Mouse (Mus musculus) embryonic facial prominence, embryonic 13.5 days (tissue): Measurements from ENCODE around the gene Ccnb1ip1. TPM values are rescaled to one million over a fixed set of nuclear protein-coding genes. Genes with fewer than 3 reads are reported as not detected.

Source experiments
- ATAC-seq: fragments of 200-750 bp; cut with Nextera tagmentation; 2 replicates; pipeline ENCODE4 v1.8.0; 2017; ENCODE audit warnings: low read depth; ENCODE audit not compliant: insufficient number of reproducible peaks, insufficient read depth, low FRiP score, low TSS enrichment
- H3K27ac ChIP-seq: fragments of 300-500 bp; sonication (generic); 2 replicates; pipeline ENCODE4 v1.5.1; 2015; ENCODE audit warnings: moderate library complexity, mild to moderate bottlenecking, inconsistent platforms
- H3K27me3 ChIP-seq: fragments of 300-500 bp; sonication (generic); 2 replicates; pipeline ENCODE4 v1.6.1; 2015; ENCODE audit warnings: mild to moderate bottlenecking, inconsistent platforms
- H3K36me3 ChIP-seq: fragments of 300-500 bp; sonication (generic); 2 replicates; pipeline ENCODE4 v1.6.1; 2015; ENCODE audit warnings: mild to moderate bottlenecking, inconsistent platforms
- H3K4me1 ChIP-seq: fragments of 300-500 bp; sonication (generic); 2 replicates; pipeline ENCODE4 v1.6.1; 2015; ENCODE audit warnings: inconsistent platforms
- H3K4me2 ChIP-seq: fragments of 300-500 bp; sonication (generic); 2 replicates; pipeline ENCODE4 v1.6.1; 2015; ENCODE audit warnings: moderate library complexity, mild to moderate bottlenecking, inconsistent platforms
- H3K4me3 ChIP-seq: fragments of 300-500 bp; sonication (generic); 2 replicates; pipeline ENCODE4 v1.5.1; 2015; ENCODE audit warnings: mild to moderate bottlenecking, inconsistent platforms
- H3K9ac ChIP-seq: fragments of 300-500 bp; sonication (generic); 2 replicates; pipeline ENCODE4 v1.6.1; 2015; ENCODE audit warnings: mild to moderate bottlenecking, inconsistent platforms
- H3K9me3 ChIP-seq: fragments of 300-500 bp; sonication (generic); 2 replicates; pipeline ENCODE4 v1.6.1; 2016; ENCODE audit warnings: inconsistent platforms
- WGBS: fragments of 180-500 bp; shearing (Covaris S2); methylation state at CpG from one replicate; pipeline ENCODE4 v1.1.7; 2015; ENCODE audit warnings: mixed read lengths; 5-methylcytosine and 5-hydroxymethylcytosine counted together
- polyA plus RNA-seq: library from polyadenylated mRNA; unstranded; fragments of >200 nt; fragmentation: Nextera tagmentation; extraction: Ambion mirVana; gene quantifications from 2 replicates; pipeline ENCODE4 v1.2.1, GENCODE M21; 2015

The Ccnb1ip1 gene
- polyA plus RNA-seq, 1 experiment from 2014 or later: not detected

GRCm38 (mm10) chr14:50771342-50771741, 36.2 kb downstream of the Ccnb1ip1 start:
- peaks cover 86% of the 10 kb centered on the region for H3K36me3 ChIP-seq

DNA sequence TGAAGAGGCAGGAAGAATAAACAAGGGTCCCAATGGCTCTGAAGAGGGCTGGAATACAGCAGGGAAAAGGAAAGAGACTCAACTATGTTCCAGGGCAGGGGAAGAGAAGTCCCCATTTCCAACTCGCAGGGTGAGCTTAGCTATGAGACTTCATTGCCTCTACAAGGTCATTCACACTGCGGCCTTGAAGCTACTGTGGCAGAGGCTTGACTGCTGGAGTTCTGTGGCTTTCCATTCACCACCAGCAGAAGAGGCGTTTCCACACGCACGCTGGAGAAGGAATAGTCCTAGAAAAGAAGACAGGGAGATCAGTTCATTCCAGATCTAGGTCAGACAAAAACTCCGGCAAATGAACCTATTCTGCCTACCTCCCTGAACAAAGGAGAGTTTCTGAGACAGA, 41.8 kb downstream of the Ccnb1ip1 start:
- peaks cover 64% of the 10 kb centered on the region for H3K36me3 ChIP-seq
- H3K27me3 ChIP-seq: no peaks in the 10 kb centered on the region
- H3K9ac ChIP-seq: no peak overlapping the region
- ATAC-seq: no peak
- H3K4me1 ChIP-seq: no peaks in the 10 kb centered on the region
- H3K4me3 ChIP-seq: no peak overlapping the region
- no peak overlapping the region for H3K27ac ChIP-seq
- no peak overlapping the region for H3K4me2 ChIP-seq
- H3K9me3 ChIP-seq: no peaks in the 10 kb centered on the region
- WGBS: 92% methylated on average over 6 of the region's 6 CpGs

More at GRCm38 (mm10) chr14:50771342-50771741, 36.2 kb downstream of the Ccnb1ip1 start:
- no peak overlapping the region for H3K4me2 ChIP-seq
- WGBS: 81% methylated on average over 2 of the region's 2 CpGs
- ATAC-seq: no peak
- H3K9me3 ChIP-seq: no peaks in the 10 kb centered on the region
- no peak overlapping the region for H3K27ac ChIP-seq
- no peak overlapping the region for H3K9ac ChIP-seq
- no peaks in the 10 kb centered on the region for H3K4me1 ChIP-seq
- H3K4me3 ChIP-seq: no peak overlapping the region
- H3K27me3 ChIP-seq: no peaks in the 10 kb centered on the region

- H3K9me3 ChIP-seq: no peaks in the 10 kb centered on the region
- no peaks in the 10 kb centered on the region for H3K4me1 ChIP-seq
- no peaks in the 10 kb centered on the region for H3K27me3 ChIP-seq
- H3K27ac ChIP-seq: no peak overlapping the region
- no peak overlapping the region for H3K4me3 ChIP-seq
- H3K36me3 ChIP-seq: peaks cover 6% of the 10 kb centered on the region
- ATAC-seq: no peak
- H3K9ac ChIP-seq: no peak overlapping the region
- H3K4me2 ChIP-seq: no peak overlapping the region
- WGBS: 78% methylated on average over 5 of the region's 5 CpGs
Measured at GRCm38 (mm10) chr14:50758416-50759085, 49.0 kb downstream of the Ccnb1ip1 start.

DNA sequence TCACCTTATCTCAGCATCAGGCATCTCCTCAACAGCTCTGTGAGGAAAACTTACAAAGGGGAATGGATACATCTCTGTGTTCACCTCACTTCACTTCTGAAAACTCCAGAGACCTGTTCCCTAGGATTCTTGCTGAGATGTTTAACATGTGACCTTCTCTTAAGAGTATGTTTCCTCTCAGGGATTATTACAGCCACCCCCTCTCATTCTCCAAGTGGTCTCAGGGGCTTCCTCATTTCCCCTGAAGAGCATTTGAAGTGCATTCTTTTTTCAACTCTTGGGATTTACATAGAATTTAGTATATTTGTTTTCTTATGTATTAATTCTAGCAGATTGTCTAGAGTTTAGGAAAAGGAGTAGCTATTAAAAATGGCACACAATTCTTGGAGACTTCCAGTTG, 62.5 kb downstream of the Ccnb1ip1 start, which contains the start of gene Olfr749:
Olfr749 (minus strand) TSS at position 101 of the 400 bp plus-strand sequence.
- Histone ChIP-seq H3K36me3 (no peaks in the 10 kb centered on the region), H3K9me3 (no peaks in the 10 kb centered on the region), H3K4me1 (no peaks in the 10 kb centered on the region), H3K4me2 (no peak within 1 kb of the TSS), H3K27me3 (no peaks in the 10 kb centered on the region), H3K27ac (no peak within 1 kb of the TSS), H3K9ac (no peak within 1 kb of the TSS), H3K4me3 (no peak within 1 kb of the TSS)
- ATAC-seq: no peak

- H3K27ac ChIP-seq: no peak overlapping the region
- ATAC-seq: no peak
- H3K36me3 ChIP-seq: no peaks in the 10 kb centered on the region
- no peaks in the 10 kb centered on the region for H3K4me1 ChIP-seq
- H3K9ac ChIP-seq: no peak overlapping the region
- H3K9me3 ChIP-seq: no peaks in the 10 kb centered on the region
- no peak overlapping the region for H3K4me3 ChIP-seq
- H3K27me3 ChIP-seq: no peaks in the 10 kb centered on the region
- no peak overlapping the region for H3K4me2 ChIP-seq
- 79% methylated on average over 2 of the region's 2 CpGs for WGBS
Measured at GRCm38 (mm10) chr14:50741584-50741983, 65.9 kb downstream of the Ccnb1ip1 start.

GRCm38 (mm10) chr14:50740334-50740733, 67.2 kb downstream of the Ccnb1ip1 start:
- no peaks in the 10 kb centered on the region for H3K9me3 ChIP-seq
- H3K4me1 ChIP-seq: no peaks in the 10 kb centered on the region
- H3K36me3 ChIP-seq: no peaks in the 10 kb centered on the region
- WGBS: 70% methylated on average over 2 of the region's 2 CpGs
- H3K27ac ChIP-seq: no peak overlapping the region
- H3K4me2 ChIP-seq: no peak overlapping the region
- H3K9ac ChIP-seq: no peak overlapping the region
- ATAC-seq: no peak
- H3K27me3 ChIP-seq: no peaks in the 10 kb centered on the region
- no peak overlapping the region for H3K4me3 ChIP-seq

Other genes with a start within 250 kb of the Ccnb1ip1 start
- not detected in 2 replicates for gene Olfr744, start 192.9 kb downstream of the Ccnb1ip1 start, polyA plus RNA-seq
- 0.32 and 0.63 TPM in 2 replicates for gene Olfr745, start 168.3 kb downstream of the Ccnb1ip1 start, polyA plus RNA-seq
- not detected in 2 replicates for gene Olfr746, start 160.6 kb downstream of the Ccnb1ip1 start, polyA plus RNA-seq
- not detected in 2 replicates for gene Olfr747, start 114.5 kb downstream of the Ccnb1ip1 start, polyA plus RNA-seq
- gene Olfr748, start 100.4 kb downstream of the Ccnb1ip1 start, polyA plus RNA-seq: not detected in 2 replicates
- not detected in 2 replicates for gene Olfr749, start 62.6 kb downstream of the Ccnb1ip1 start, polyA plus RNA-seq
- 87.1 and 89.4 TPM in 2 replicates for gene Ttc5, start 22.2 kb downstream of the Ccnb1ip1 start, polyA plus RNA-seq
- gene Parp2, start 109 bp upstream of the Ccnb1ip1 start, polyA plus RNA-seq: 72.4 and 78.7 TPM in 2 replicates
- gene Tep1, start 62.8 kb upstream of the Ccnb1ip1 start, polyA plus RNA-seq: 4.4 and 5.3 TPM in 2 replicates
- gene Klhl33, start 89.8 kb upstream of the Ccnb1ip1 start, polyA plus RNA-seq: 0.37 and 0.50 TPM in 2 replicates
- 182 and 189 TPM in 2 replicates for gene Osgep, start 117.2 kb upstream of the Ccnb1ip1 start, polyA plus RNA-seq
- gene Apex1, start 117.2 kb upstream of the Ccnb1ip1 start, polyA plus RNA-seq: 263 and 305 TPM in 2 replicates
- gene Pip4p1, start 123.1 kb upstream of the Ccnb1ip1 start, polyA plus RNA-seq: 55.6 and 56.9 TPM in 2 replicates
- 49.3 and 49.7 TPM in 2 replicates for gene Pnp, start 123.3 kb upstream of the Ccnb1ip1 start, polyA plus RNA-seq
- 3.1 TPM in 1 of 2 replicates, not detected in the other for gene Gm49342, start 136.8 kb upstream of the Ccnb1ip1 start, polyA plus RNA-seq
- gene Pnp2, start 148.3 kb upstream of the Ccnb1ip1 start, polyA plus RNA-seq: 0.39 and 0.65 TPM in 2 replicates
- 0.18 and 0.29 TPM in 2 replicates for gene Rnase10, start 200.0 kb upstream of the Ccnb1ip1 start, polyA plus RNA-seq
- not detected in 2 replicates for gene Rnase9, start 234.1 kb upstream of the Ccnb1ip1 start, polyA plus RNA-seq
- gene Rnase11, start 242.4 kb upstream of the Ccnb1ip1 start, polyA plus RNA-seq: not detected in 2 replicates
- not detected in 2 replicates for gene Rnase12, start 249.9 kb upstream of the Ccnb1ip1 start, polyA plus RNA-seq